Mouse (Mus musculus) CD4-positive, CD25-positive, alpha-beta regulatory T cell, adult 4 months (primary cell): Measurements from ENCODE around the gene Olfr183. TPM values are rescaled to one million over a fixed set of nuclear protein-coding genes. Genes with fewer than 3 reads are reported as not detected.
"Not testable (repeated sequence)": the region's sequence is repeated elsewhere in the genome, so short reads cannot be mapped to it uniquely, and the experiment has no call there.

ENCODE experiments used
- ATAC-seq: one replicate; pipeline ENCODE4 v1.8.0; 2017
- polyA plus RNA-seq, 2 experiments: library from polyadenylated mRNA; unstranded; fragments of 100-300 nt; shearing (Covaris generic); gene quantifications; one replicate each; pipeline ENCODE4 v1.2.1; 2017

Gene Olfr183
- polyA plus RNA-seq = not detected

DNA sequence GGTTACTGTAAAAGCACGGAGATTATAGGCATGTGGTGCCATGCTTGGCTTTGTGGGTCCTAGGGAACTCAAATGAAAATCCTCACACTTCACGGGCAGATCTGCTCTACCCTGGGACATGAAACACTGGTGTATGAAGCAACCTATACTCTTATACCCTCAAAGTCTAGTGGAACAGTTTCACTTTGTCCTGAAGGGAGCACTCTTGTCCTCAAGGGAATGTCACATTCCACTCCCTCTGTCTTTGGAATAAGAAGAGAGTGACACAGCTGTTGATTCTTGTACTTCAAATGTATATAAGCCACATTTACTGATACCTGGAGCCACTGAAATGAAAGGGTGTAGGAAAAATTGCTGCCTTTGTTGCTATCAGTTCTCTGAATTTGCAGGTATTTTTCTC, at the start of gene Olfr183:
Gene Olfr183 (plus strand): TSS at position 301 of the 400 bp plus-strand sequence.
- ATAC-seq = no peak

DNA sequence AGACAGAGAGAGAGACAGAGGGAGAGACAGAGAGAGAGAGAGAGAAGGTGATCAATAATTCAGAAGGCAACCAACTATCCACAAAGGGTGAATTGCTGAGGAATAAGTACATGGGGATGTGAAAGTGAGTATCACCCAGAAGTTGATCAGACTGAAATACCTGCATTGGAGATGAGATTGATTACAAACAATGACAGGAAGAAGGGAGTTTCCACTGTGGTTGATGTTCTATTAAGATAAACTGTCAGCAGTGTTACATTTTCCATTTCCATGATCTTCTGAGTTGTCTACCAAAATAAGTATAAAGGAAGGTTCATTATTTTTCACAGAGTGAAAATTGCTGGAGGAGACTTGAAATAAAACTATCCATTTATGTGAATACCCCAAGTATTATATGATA, 12.0 kb downstream of the Olfr183 start:
- ATAC-seq = peak; percentile 97

DNA sequence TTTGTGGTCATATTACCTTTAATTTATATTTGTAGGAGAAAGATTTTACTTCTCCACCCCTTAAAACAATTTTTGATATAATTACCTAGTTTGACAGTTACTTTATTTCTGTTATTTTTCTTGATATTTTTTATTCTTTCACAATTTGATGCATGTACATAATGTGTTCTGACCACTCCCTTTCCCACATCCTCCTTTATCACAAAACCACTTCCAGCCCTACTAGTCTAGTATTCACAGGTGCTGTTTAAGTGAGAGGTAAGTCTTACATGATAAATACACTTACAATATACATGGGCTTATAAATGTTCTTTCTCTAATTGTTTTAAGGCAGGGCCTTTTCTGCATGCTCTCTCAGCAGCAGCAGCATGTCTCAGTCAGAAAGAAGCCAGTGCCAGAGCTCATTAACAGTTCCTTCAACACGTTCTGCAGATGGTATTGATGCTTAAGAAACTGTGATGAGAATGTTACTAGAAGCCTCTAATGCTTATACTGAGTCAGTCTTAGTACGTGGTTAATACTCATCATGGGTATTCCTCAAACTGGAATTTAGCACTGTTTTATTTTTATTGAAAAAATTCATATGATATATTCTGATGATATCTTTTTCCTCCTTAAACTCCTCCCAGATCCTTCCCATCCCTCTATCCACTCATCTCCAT, 18.3 kb downstream of the Olfr183 start:
- peak; percentile 83 for ATAC-seq

DNA sequence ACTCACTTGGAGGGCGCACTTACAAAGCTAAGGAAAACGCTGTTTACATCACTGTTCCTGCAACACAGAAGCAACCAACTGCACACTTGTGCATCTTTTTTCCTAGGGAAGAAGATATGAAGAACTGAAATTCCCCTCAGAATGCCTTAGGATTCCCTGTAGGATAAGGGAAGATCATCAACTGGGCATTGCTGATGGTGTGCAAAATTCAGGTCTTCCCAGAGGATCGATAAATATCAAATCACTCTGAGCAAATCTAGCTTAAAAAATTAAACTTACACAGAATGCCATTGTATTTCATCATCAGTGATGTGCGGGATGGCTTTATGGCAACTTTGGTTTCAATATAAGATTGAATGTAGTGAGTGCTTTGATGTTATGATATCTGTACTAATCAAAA, 35.0 kb downstream of the Olfr183 start, which contains the start of gene Olfr186:
Gene Olfr186 (minus strand): TSS at position 101 of the 400 bp plus-strand sequence.
- ATAC-seq = no peak

DNA sequence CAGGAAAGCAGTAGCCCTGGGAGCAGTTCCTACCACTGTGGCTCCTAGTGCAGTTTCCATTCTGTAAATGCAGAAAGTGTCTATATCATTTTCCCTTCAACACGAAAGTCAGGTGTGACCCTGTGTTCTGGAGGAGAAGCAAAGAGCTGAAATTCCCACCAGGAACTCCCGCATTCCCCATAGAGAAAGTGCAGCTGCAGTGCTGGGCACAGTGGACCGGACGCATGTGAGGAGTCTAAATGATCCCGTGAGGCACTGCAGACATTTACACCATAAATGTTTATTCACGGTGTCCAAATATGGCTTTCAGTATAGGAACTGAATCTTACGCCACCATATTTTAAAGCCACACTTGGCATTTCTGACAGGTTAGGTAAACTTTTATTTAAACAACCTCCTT, 44.6 kb downstream of the Olfr183 start, which contains the start of gene Olfr187:
Gene Olfr187 (minus strand): TSS at position 58 of the 400 bp plus-strand sequence.
- ATAC-seq = no peak

DNA sequence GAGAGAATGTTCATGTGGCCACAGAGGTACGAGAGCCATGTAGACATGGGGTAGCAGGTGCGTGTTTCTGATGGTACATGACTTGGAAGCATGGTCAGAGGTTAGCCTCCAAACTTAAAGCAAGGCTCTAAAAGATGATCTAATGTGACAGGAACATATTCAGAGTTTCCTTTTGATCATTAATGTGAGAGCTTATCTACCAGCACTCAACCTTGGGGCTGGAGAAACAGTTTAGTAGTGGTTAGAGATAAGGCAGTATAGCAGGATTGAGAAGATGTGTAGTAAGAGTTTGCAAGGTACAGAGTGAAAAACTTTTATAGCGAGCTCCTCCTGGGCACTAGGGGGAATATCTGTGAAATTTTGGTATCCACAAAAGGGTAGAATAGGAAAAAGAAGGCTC, 50.7 kb downstream of the Olfr183 start:
- no peak for ATAC-seq

DNA sequence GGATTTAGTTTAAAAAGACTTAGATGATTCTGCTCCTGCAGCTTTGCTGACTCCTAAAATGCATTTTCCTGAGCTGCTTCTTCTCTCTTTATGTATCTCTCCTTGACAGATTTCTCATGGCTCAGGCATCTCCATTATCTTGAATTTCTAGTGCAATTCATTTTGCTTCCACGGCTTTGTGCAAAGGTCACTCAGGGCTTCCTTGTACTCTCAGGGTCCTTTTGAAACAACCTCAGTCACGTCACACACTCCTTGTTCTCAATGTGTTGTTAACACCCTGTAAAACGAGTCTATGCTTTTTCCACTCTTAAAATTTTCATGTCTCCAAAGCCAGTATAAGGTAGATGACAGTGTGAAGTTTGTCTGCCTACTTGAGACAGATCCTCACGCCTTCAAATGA, 52.4 kb downstream of the Olfr183 start:
- ATAC-seq = no peak

DNA sequence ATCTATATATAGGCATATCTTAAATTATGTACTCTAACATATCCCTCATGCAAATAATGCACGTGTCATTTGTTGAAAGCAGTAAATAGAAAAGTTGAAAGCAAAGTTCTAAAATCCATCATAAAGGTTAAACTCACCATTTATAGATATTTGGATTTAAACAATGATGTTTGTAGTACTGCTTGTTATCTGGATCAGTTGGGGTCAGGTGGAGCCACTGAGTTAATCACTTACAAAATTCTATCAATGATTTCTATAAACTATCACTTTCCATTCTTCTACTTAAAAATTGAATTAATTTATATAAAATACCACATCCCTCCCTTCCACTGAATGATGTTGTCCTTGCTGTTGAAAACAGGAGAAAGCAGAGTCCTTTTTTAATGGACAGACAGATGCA, 53.7 kb downstream of the Olfr183 start:
- no peak for ATAC-seq

DNA sequence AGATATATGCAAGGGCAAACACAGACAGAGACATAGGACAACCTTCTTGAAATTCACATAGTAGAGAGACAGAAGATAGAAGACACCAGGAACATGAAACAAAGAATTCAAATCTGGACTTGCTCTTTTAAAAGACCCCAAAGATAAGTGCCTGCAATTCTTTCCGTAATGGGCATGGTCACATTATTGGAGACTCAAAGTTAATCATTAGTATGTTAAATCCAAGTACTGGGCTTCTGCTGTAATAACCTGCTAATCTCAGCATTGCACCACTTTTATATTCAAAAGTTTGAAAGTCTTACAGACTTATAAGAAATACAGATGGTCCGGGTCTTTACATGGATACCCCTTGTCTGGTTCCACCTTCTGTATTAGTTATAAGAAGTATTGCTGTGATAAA, 54.1 kb downstream of the Olfr183 start:
- not testable (repeated sequence) for ATAC-seq

Other genes starting within 250 kb of the Olfr183 start
- under 1 TPM; 0.28 to 0.61 TPM for gene Olfr172, start 232.2 kb upstream of the Olfr183 start, polyA plus RNA-seq
- 1 to 10 TPM in 1 of 2 experiments, under 1 TPM in 1; 0.87 to 5.7 TPM for gene Olfr173, start 195.1 kb upstream of the Olfr183 start, polyA plus RNA-seq
- gene Olfr175-ps1, start 168.6 kb upstream of the Olfr183 start, polyA plus RNA-seq = under 1 TPM in 1 of 2 experiments, not detected in 1; 0.27 TPM
- gene Olfr177, start 120.6 kb upstream of the Olfr183 start, polyA plus RNA-seq = not detected
- gene Olfr178, start 103.3 kb upstream of the Olfr183 start, polyA plus RNA-seq = not detected
- under 1 TPM in 1 of 2 experiments, not detected in 1; 0.23 TPM for gene Olfr181, start 66.6 kb upstream of the Olfr183 start, polyA plus RNA-seq
- gene Olfr180, start 66.0 kb upstream of the Olfr183 start, polyA plus RNA-seq = not detected
- not detected for gene Olfr186, start 34.9 kb downstream of the Olfr183 start, polyA plus RNA-seq
- not detected for gene Olfr187, start 44.4 kb downstream of the Olfr183 start, polyA plus RNA-seq
- under 1 TPM in 1 of 2 experiments, not detected in 1; 0.04 TPM for gene Olfr190, start 82.6 kb downstream of the Olfr183 start, polyA plus RNA-seq
- gene Olfr191, start 94.5 kb downstream of the Olfr183 start, polyA plus RNA-seq = not detected
- not detected for gene Olfr193, start 116.5 kb downstream of the Olfr183 start, polyA plus RNA-seq
- gene Olfr194, start 125.7 kb downstream of the Olfr183 start, polyA plus RNA-seq = not detected
- not detected for gene Olfr195, start 151.7 kb downstream of the Olfr183 start, polyA plus RNA-seq
- gene Olfr196, start 175.1 kb downstream of the Olfr183 start, polyA plus RNA-seq = not detected
- gene Olfr198, start 208.2 kb downstream of the Olfr183 start, polyA plus RNA-seq = not detected
- not detected for gene Olfr199, start 224.4 kb downstream of the Olfr183 start, polyA plus RNA-seq